Mouse (Mus musculus): ENCODE results near the gene Ccdc57.
A peak's percentile ranks its signal among the peaks of the same experiment; 100 is the strongest.

Gene Ccdc57

GRCm38 (mm10) chr11:120822831-120823550 lies 109.7 kb downstream of the Ccdc57 start:
- peak; percentile 4 for DNase-seq (ENCODE audit: low read depth, low spot score)

GRCm38 (mm10) chr11:120822321-120822720 lies 110.4 kb downstream of the Ccdc57 start:
- DNase-seq (ENCODE audit: low read depth, low spot score), result no peak

- no peak for DNase-seq (ENCODE audit: low read depth, low spot score)
These were observed 111.4 kb downstream of the Ccdc57 start for GRCm38 (mm10) chr11:120821076-120821922.

- DNase-seq (ENCODE audit: low read depth, low spot score), result no peak
These were observed 112.1 kb downstream of the Ccdc57 start for GRCm38 (mm10) chr11:120820546-120820945.

GRCm38 (mm10) chr11:120819556-120819955 lies 113.1 kb downstream of the Ccdc57 start:
- DNase-seq (ENCODE audit: low read depth, low spot score), result no peak

- DNase-seq (ENCODE audit: low read depth, low spot score), result no peak
These were observed 114.4 kb downstream of the Ccdc57 start for GRCm38 (mm10) chr11:120818251-120818650.

GRCm38 (mm10) chr11:120817358-120817757 lies 115.3 kb downstream of the Ccdc57 start:
- no peak for DNase-seq (ENCODE audit: low read depth, low spot score)

- DNase-seq (ENCODE audit: low read depth, low spot score), result no peak
These were observed 120.6 kb downstream of the Ccdc57 start for GRCm38 (mm10) chr11:120812068-120812467.

- no peak for DNase-seq (ENCODE audit: low read depth, low spot score)
These were observed 124.7 kb downstream of the Ccdc57 start for GRCm38 (mm10) chr11:120808010-120808409.

GRCm38 (mm10) chr11:120805375-120806298 lies 127.0 kb downstream of the Ccdc57 start:
- DNase-seq (ENCODE audit: low read depth, low spot score), result no peak

- no peak for DNase-seq (ENCODE audit: low read depth, low spot score)
These were observed 127.9 kb downstream of the Ccdc57 start for GRCm38 (mm10) chr11:120804769-120805168.

GRCm38 (mm10) chr11:120804274-120804673 lies 128.4 kb downstream of the Ccdc57 start:
- no peak for DNase-seq (ENCODE audit: low read depth, low spot score)

GRCm38 (mm10) chr11:120800061-120800904 lies 132.4 kb downstream of the Ccdc57 start:
- peak; percentile 67 for DNase-seq (ENCODE audit: low read depth, low spot score)

GRCm38 (mm10) chr11:120799316-120799890 lies 133.3 kb downstream of the Ccdc57 start:
- no peak for DNase-seq (ENCODE audit: low read depth, low spot score)

- DNase-seq (ENCODE audit: low read depth, low spot score), result no peak
These were observed 134.4 kb downstream of the Ccdc57 start for GRCm38 (mm10) chr11:120798244-120798643.

GRCm38 (mm10) chr11:120796614-120796946 lies 136.1 kb downstream of the Ccdc57 start:
- no peak for DNase-seq (ENCODE audit: low read depth, low spot score)

GRCm38 (mm10) chr11:120795756-120796613 lies 136.7 kb downstream of the Ccdc57 start, which contains the start of gene Dus1l:
Dus1l (minus strand) TSS chr11:120796403.
- DNase-seq (ENCODE audit: low read depth, low spot score), result peak; percentile 94

- no peak for DNase-seq (ENCODE audit: low read depth, low spot score)
These were observed 140.0 kb downstream of the Ccdc57 start for GRCm38 (mm10) chr11:120792652-120793051.

GRCm38 (mm10) chr11:120789810-120790209 lies 142.9 kb downstream of the Ccdc57 start:
- DNase-seq (ENCODE audit: low read depth, low spot score), result no peak
